ENCODE assay signal across 8 mouse cellular contexts in the genomic region with DNA sequence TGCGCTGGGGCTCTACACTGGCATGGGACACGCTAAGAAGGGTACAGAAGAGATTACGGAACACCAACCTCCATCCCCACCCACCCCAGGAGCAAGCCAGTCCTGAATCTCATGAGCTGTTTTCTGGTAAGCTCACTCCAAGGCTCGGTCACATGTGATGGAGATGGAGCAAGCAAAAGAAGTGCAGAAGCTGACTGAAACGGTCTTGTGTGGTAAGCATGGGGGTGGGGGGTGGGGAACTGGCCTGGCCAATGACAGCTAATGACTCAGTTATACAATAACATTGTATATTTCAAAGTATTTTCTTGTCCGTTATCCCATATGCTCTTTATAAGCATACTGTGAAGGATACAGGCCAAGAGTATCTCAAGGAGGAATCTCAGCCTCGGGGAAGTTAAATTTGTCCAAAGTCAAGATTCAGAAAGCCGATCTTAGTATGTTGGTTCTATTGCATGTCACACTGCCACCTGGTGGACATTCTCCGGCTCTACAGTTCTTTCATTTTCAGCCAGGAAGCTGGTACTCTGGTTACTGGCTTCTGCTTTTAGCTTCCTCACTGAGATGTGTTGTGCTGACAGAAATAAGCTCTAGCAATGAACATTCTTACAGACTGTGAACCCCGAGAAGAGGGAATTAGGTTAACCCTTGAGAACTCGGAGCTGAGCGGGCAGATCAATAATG. TPM values are rescaled to one million over a fixed set of nuclear protein-coding genes. Genes with fewer than 3 reads are reported as not detected.
DNase-seq lines count a peak whose midpoint lies in the region; ATAC-seq and TF ChIP-seq lines count a peak whose summit lies in the region.
"Had no signal": no experiment of that assay in that cellular context is flagged by ENCODE, and none has a peak within 500 bp of the region (broad histone marks: within the 10 kb centered on the region; RNA-seq: fewer than 3 reads in every experiment).

No protein-coding gene starts in this region.

- H3K9ac ChIP-seq in heart, embryonic 14.5 days (ENCODE audit: low read length), result 0 out of 2 replicates have a peak overlapping the region, but pooled peaks have one; percentile 5

- no peak overlapping the region for H3K27ac ChIP-seq in cortical plate, adult 2 months (ENCODE audit: insufficient read depth, low read length)
- H3K27ac ChIP-seq in heart, embryonic 14.5 days (replicated peaks in 1 of 2; ENCODE audit: control insufficient read depth in 1 of 2, insufficient read depth in 1 of 2, low read depth in 2 of 2, low read length in 2 of 2), result no peak overlapping the region
- H3K27ac ChIP-seq in small intestine, adult 2 months (ENCODE audit: insufficient read depth, low read depth, low read length), result no peak overlapping the region

- no peaks in the 10 kb centered on the region for H3K9me3 ChIP-seq in E14TG2a.4 (ENCODE audit: low read length)
- no peaks in the 10 kb centered on the region for H3K9me3 ChIP-seq in heart, embryonic 14.5 days (ENCODE audit: control insufficient read depth, low read length)

- H3K27me3 ChIP-seq in E14TG2a.4 (ENCODE audit: insufficient read depth, low read length), result peaks cover 7% of the 10 kb centered on the region; the same call in 1 of the 2 replicates
- no peaks in the 10 kb centered on the region for H3K27me3 ChIP-seq in heart, embryonic 14.5 days (ENCODE audit: control insufficient read depth, insufficient read depth, low read length)
- H3K27me3 ChIP-seq in small intestine, adult 2 months (ENCODE audit: control insufficient read depth, insufficient read depth, low read length), result no peaks in the 10 kb centered on the region

- TF ChIP-seq CTCF in E14TG2a.4 (conservative IDR thresholded peaks at IDR 0.05; ENCODE audit: low read length), result peak; percentile 90
- TF ChIP-seq CTCF in cortical plate, adult 2 months (IDR thresholded peaks at IDR 0.05; ENCODE audit: extremely low read depth, insufficient read depth, low read length), result peak; percentile 71
- TF ChIP-seq CTCF in small intestine, adult 2 months (IDR thresholded peaks at IDR 0.05; ENCODE audit: extremely low read depth, insufficient read length, insufficient replicate concordance, low read depth, low read length), result peak; percentile 9; the same call in 1 of the 2 replicates

- no peak overlapping the region for H3K4me3 ChIP-seq in E14TG2a.4 (replicated peaks; ENCODE audit: low read length)
- no peak overlapping the region for H3K4me3 ChIP-seq in cortical plate, adult 2 months (ENCODE audit: insufficient read depth, low read length)
- no peak overlapping the region for H3K4me3 ChIP-seq in heart, embryonic 14.5 days (ENCODE audit: control insufficient read depth in 1 of 2, insufficient read depth in 1 of 2, low read depth in 1 of 2, low read length in 2 of 2)
- no peak overlapping the region for H3K4me3 ChIP-seq in small intestine, adult 2 months (ENCODE audit: low read depth, low read length)

- peak overlapping the region; percentile 52 for H3K4me2 ChIP-seq in heart, embryonic 14.5 days (ENCODE audit: low read length)

- no peaks in the 10 kb centered on the region for H3K36me3 ChIP-seq in E14TG2a.4 (ENCODE audit: insufficient read depth, low read length)
- H3K36me3 ChIP-seq in heart, embryonic 14.5 days (ENCODE audit: control insufficient read depth, insufficient read depth, low read length), result no peaks in the 10 kb centered on the region
- H3K36me3 ChIP-seq in small intestine, adult 2 months (ENCODE audit: control insufficient read depth, insufficient read depth, low read length), result no peaks in the 10 kb centered on the region

- no peak for TF ChIP-seq POLR2A in cortical plate, adult 2 months (IDR thresholded peaks at IDR 0.05; ENCODE audit: extremely low read depth, insufficient read depth, low read length)
- no peak for TF ChIP-seq POLR2A in small intestine, adult 2 months (IDR thresholded peaks at IDR 0.05; ENCODE audit: low read depth, low read length)

- peak; percentile 87 for DNase-seq in A20 (ENCODE audit: low read depth, low spot score)
- peak; percentile 46 to 59 for DNase-seq in kidney, postnatal 4 days

- WGBS in heart, embryonic 14.5 days, result 13% methylated on average over 12 of the region's 12 CpGs
- 16% methylated on average over 12 of the region's 12 CpGs for WGBS in small intestine, adult 2 months

- peaks cover 9% of the 10 kb centered on the region for H3K4me1 ChIP-seq in E14TG2a.4 (replicated peaks; ENCODE audit: low read depth, low read length)
- no peaks in the 10 kb centered on the region for H3K4me1 ChIP-seq in cortical plate, adult 2 months (ENCODE audit: control insufficient read depth, insufficient read depth, low read length)
- H3K4me1 ChIP-seq in heart, embryonic 14.5 days (ENCODE audit: control insufficient read depth in 2 of 2, insufficient read depth in 2 of 2, low read length in 2 of 2), result peaks cover 3 to 9% of the 10 kb centered on the region in 2 experiments
- H3K4me1 ChIP-seq in small intestine, adult 2 months (ENCODE audit: control insufficient read depth, insufficient read depth, insufficient read length, low read length), result no peaks in the 10 kb centered on the region

- no peak for ATAC-seq in heart, embryonic 14.5 days (ENCODE audit: insufficient number of reproducible peaks, insufficient read depth, low FRiP score, low read depth)
- ATAC-seq in megakaryocyte progenitor cell, adult 5-6 weeks (replicated peaks; ENCODE audit: poor library complexity), result peak; percentile 92

RNA-seq across cellular contexts. Expression of a gene that starts 4.2 kb away (rescaled TPM):
- polyA plus RNA-seq in cortical plate, adult 2 months (2012; rRNA removed), result not detected in 2 replicates
- 0.57 and 0.70 TPM in 2 replicates for polyA plus RNA-seq in heart, embryonic 14.5 days (2014; fragmentation: Nextera tagmentation; extraction: Ambion mirVana)
- not detected in 2 replicates for total RNA-seq in megakaryocyte progenitor cell, adult 5-6 weeks (2015)
- 0.37 and 0.41 TPM in 2 replicates for total RNA-seq in megakaryocyte progenitor cell, adult 5-6 weeks (2017)
- not detected in 2 replicates for polyA plus RNA-seq in small intestine, adult 2 months (2012; rRNA removed)
- total RNA-seq: heart, adult 18-20 months had no signal

RNA-seq across cellular contexts. Expression of a gene that starts 15.6 kb away (rescaled TPM):
- polyA plus RNA-seq in cortical plate, adult 2 months (2012; rRNA removed), result 96.0 and 107 TPM in 2 replicates
- polyA plus RNA-seq in heart, embryonic 14.5 days (2014; fragmentation: Nextera tagmentation; extraction: Ambion mirVana), result 17.9 and 18.3 TPM in 2 replicates
- 2.2 and 4.5 TPM in 2 replicates for total RNA-seq in megakaryocyte progenitor cell, adult 5-6 weeks (2015)
- 0.98 and 1.1 TPM in 2 replicates for total RNA-seq in megakaryocyte progenitor cell, adult 5-6 weeks (2017)
- 4.2 and 6.5 TPM in 2 replicates for polyA plus RNA-seq in small intestine, adult 2 months (2012; rRNA removed)

RNA-seq across cellular contexts. Expression of a gene that starts 35.1 kb away (rescaled TPM):
- polyA plus RNA-seq in cortical plate, adult 2 months (2012; rRNA removed), result 171 and 176 TPM in 2 replicates
- polyA plus RNA-seq in heart, embryonic 14.5 days (2014; fragmentation: Nextera tagmentation; extraction: Ambion mirVana), result 469 and 477 TPM in 2 replicates
- total RNA-seq in megakaryocyte progenitor cell, adult 5-6 weeks (2015), result 126 and 153 TPM in 2 replicates
- 268 and 294 TPM in 2 replicates for total RNA-seq in megakaryocyte progenitor cell, adult 5-6 weeks (2017)
- 44.3 and 78.2 TPM in 2 replicates for polyA plus RNA-seq in small intestine, adult 2 months (2012; rRNA removed)

RNA-seq across cellular contexts. Expression of a gene that starts 45.1 kb away (rescaled TPM):
- 25.0 and 28.4 TPM in 2 replicates for polyA plus RNA-seq in cortical plate, adult 2 months (2012; rRNA removed)
- polyA plus RNA-seq in heart, embryonic 14.5 days (2014; fragmentation: Nextera tagmentation; extraction: Ambion mirVana), result 10.8 and 11.7 TPM in 2 replicates
- 18.3 and 19.3 TPM in 2 replicates for total RNA-seq in megakaryocyte progenitor cell, adult 5-6 weeks (2015)
- 12.3 and 17.8 TPM in 2 replicates for total RNA-seq in megakaryocyte progenitor cell, adult 5-6 weeks (2017)
- 3.9 and 9.5 TPM in 2 replicates for polyA plus RNA-seq in small intestine, adult 2 months (2012; rRNA removed)

RNA-seq across cellular contexts. Expression of a gene that starts 48.7 kb away (rescaled TPM):
- polyA plus RNA-seq in cortical plate, adult 2 months (2012; rRNA removed), result 282 and 292 TPM in 2 replicates
- polyA plus RNA-seq in heart, embryonic 14.5 days (2014; fragmentation: Nextera tagmentation; extraction: Ambion mirVana), result 5.6 and 5.8 TPM in 2 replicates
- 0.30 and 0.46 TPM in 2 replicates for total RNA-seq in megakaryocyte progenitor cell, adult 5-6 weeks (2015)
- total RNA-seq in megakaryocyte progenitor cell, adult 5-6 weeks (2017), result 0.03 and 0.79 TPM in 2 replicates
- polyA plus RNA-seq in small intestine, adult 2 months (2012; rRNA removed), result 0.37 and 0.46 TPM in 2 replicates

Comparison
In these comparisons a context has a peak if more than half of its experiments do, and no peak if none do; other contexts are left out.
1. CTCF ChIP-seq: peak in every context shown above with its lines; median percentile 90 in E14TG2a.4; 71 in cortical plate, adult 2 months; 9 in small intestine, adult 2 months.